Mouse (Mus musculus) 3134 (cell line): ENCODE measurements at regions not wholly inside any gene's neighbourhood (a gene's known extent, or its start where the extent isn't known, plus 50 kb on each side); places are given as distances from the start of the nearest gene placed in this dataset.

Experiments
- DNase-seq: peaks from one replicate; pipeline ENCODE4 v3.0.0-alpha.2; 2011; ENCODE audit warnings: low spot score; ENCODE audit not compliant: insufficient read length; ENCODE audit errors: extremely low read depth

DNA sequence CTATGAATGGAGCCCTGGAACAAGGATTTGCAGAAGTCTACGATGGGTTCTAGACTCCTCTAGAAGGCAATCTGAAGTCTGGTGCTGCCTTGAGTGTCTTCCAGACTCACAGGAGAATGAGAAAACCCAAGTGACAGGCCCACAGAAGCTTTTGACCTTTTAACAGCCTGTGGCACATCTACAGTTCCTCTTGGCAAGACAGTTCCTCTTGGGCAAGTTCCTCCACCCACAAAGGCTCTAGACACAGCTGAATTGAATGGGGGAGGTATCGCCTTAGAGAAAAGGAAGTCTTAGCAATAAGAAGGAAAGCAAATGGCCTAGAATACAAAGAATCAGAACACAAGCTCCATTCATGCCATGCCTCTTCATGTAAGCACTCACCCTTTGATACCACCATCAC, 1402.3 kb upstream of the Lrrc6 start:
- no peak for DNase-seq

DNA sequence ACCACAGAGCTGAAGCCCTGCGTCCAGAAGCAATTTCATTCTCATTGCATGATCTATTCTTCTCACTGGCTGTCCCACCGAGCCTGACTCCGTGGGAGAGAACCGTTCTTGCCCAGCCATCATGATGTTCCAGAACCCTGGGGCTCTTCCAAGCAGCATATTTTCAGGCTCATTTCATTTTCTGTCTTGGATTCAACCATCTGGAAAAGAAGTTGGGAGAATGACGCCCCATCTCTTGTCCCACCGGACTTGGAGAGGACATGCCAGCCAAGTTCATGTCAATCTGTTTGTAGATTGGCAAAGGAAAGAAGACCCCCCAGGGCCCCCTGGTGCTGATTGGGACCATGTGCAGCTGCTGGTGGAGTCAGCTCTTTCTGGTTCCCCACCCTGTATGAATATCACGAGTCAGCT, 1400.5 kb upstream of the Lrrc6 start:
- DNase-seq: no peak

DNA sequence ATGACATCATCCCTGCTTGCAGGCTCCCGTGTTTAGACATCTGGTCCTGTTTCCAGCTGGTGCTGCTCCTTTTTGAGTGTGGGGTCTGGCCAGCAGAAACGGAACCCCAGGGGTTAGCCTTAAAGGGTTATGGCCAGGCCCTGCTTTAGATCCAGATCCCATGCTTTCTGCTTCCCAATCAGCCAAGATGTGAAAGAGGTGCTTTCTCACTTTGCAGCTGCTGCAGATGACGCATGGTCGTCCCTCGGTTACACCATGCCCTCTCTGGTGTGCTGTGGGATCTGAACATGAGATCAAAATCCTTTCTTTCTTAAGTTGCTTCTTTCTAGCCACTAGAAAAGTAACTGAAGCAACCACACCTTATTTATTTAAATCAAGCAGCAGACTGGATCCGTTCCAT, 1399.1 kb upstream of the Lrrc6 start:
- no peak for DNase-seq

DNA sequence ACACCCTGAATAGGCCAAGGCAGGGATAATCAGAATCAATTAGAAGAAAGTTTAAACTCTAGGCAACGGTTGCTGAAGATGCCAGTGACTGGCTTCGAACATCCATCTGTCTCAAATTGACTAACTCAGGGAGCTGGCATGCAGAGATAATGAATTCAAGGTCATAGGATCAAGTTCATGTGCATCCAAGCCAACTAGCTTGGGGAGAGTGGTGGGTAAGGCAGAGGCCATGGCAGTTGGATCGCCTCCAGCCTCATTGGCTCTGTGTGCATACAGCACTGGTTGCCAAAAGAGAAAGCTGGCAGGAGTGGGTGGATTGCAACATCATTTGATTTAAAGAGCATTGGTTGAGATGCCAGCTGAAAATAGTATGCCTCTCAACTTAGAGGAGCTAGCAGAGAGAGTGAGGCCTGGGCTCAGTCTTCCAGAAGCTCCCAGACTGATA, 1398.3 kb upstream of the Lrrc6 start:
- peak; percentile 4 for DNase-seq

DNA sequence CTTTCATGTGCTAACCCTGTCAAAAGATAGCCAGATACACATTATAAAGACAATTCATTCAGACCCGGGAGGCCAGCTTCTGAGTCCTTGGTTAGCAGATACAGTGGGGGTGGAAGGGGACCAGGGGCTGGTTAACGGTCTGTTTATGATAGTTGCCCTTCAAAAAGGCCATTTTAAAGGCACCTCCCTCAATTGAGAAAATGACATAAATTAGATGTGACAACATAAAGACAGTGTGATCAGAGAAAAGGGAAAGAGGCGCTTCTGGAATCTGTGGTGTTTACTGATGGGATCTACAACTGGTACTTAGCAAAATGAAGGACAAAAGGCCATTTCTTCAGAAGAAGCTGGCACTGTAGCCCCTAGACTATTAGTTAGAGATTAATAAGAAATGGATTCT, 1391.4 kb upstream of the Lrrc6 start:
- no peak for DNase-seq

DNA sequence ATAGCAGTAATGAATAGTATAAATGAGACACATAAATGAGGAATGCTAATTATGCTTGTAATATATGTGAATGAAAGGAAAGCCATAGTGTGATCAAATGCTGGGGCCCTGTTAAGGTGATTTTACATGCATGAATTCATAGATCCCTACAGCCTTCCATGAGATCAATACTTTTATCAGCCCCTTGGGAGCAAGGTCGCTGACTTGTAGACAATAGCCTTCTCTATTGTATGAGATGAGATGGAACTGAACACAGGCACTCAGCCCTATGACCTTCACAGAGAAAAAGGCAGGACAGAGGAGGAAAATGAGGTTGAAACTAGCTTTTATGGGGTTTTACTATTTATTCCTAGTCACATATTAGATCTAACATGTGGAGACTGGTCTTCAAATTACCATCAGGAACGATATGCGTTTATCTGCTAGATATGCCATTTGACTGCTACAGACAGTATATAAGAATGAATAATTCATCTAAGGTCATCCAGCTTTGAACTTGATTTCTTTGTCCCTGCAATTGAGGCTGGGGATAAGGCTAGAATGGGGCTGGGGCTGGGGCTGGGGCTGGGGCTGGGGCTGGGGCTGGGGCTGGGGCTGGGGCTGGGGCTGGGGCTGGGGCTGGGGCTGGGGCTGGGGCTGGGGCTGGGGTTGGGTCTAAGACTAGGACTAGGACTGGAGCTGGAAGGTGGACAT, 1390.0 kb upstream of the Lrrc6 start:
- no peak for DNase-seq

DNA sequence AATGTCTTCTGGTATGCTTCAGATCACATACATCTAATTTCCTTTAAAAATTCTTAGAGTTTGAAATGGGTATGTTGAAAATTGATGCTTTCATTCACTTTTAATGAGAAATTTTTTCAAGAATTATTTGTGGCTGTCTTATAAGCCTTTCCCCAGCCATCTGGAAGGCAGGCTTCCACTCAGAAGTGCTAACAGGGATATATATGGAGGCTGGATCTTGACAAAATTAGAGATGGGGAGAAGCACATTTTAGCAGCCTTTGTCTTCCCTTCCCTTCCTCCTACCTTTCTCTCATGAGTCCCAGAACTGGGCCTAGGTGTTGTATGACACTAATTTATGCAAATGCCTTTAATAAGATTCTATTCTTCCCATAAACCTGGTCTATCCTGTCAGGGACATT, 1387.8 kb upstream of the Lrrc6 start:
- DNase-seq: no peak

DNA sequence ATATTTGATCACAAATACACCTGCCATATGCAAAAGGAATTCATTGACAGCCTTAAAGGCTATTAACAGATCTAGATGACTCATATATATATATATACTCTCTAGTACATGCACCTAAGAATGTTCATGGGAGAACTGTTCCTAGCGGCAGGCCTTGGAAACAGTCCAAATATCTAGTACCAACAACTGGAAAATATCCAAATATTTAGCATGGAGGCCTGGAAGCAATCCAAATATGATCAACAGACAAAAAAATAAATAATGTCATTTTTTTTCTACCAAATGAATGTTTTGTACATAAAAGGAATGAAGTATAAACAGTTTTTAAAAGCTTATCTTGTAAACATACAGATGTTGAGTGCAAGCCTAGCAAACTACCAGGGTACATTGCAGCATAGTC, 1354.6 kb upstream of the Lrrc6 start:
- no peak for DNase-seq

DNA sequence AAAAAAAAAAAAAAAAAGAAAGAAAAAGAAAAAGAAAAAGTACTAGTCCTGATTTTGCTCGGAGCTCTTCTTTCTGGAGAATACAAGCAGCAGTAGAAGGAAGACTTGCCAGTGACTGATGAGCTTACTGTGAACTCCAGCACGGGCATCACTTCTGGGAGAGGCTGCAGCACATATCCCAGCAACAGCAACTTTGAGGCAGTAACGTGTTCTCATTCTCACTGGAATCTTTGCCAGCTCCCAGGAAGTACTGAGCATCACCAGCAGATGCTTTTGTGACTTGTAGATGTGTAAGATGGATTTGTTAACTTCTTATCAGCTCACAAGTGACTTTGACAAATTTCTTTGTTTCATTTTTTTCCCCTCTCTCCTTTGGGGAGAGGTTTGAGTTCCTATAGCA, 1349.4 kb upstream of the Lrrc6 start:
- no peak for DNase-seq

DNA sequence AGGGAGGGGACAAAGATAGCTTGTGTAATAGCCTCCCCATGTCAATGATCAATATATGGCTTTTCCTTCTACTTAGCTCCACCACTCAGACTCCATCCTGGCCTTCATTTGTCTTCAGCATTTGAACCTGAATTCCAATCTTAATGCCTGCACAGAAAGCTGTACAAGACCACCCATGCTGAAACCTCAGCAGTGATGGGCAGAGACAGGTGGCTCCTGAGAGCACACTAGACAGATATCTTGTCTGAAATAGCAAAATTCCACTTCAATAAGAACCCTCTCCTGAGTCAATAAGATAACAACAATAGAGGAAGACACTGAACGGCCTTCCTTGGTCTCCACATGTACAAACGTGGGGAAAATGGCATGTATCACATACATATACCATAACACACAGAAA, 1345.0 kb upstream of the Lrrc6 start:
- no peak for DNase-seq

DNA sequence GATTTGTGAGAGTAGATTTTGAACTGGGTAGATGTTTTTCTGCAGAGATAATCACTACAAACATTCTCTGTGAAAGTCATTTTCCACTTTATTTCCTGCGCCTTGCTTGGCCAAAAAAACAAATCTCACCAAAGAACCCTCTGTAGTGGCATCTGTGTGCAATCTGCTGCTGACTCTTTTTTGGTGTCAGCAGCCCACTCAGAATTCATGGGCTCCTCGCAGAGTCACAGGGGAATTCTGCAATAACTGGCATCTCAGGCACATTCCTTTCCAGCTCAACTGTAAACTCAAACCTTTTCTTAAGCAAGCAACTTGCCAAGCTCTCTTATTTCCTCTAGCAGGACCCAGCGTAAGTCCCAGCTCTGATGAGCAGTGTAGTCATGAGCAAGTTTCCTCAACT, 1340.0 kb upstream of the Lrrc6 start:
- DNase-seq: no peak

DNA sequence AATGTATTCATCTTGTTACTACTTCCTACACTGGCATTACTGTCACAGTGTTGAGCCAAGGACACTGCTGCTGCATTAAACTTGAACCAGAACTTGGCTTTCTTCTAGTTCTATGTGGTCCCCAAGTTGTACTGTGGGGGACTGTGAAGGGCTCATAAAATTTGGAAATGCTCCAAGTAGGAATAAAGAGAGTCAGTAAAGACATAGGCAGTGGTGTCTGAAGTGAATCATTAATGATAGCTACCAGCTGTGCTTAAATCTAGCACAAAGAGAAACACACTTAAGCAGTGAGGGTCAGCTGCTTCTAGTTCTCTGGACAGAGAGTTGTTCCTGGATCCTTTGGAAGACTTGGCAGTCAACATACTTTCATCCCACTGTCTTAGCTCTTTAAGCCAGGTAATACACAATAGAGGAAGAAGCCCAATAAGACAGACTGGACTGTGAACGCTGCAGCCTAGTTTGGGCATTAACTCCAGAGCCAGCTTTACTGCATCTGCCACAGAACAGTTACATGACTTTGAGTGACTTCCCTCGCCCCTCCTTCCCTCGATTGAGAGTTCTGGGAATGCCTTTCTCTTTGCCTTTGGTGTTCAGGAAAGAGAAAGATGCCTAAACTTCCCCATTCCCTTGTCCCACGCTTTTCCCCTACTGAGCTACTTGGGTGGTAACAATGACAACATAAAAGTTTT, 1325.2 kb upstream of the Lrrc6 start:
- DNase-seq: no peak

DNA sequence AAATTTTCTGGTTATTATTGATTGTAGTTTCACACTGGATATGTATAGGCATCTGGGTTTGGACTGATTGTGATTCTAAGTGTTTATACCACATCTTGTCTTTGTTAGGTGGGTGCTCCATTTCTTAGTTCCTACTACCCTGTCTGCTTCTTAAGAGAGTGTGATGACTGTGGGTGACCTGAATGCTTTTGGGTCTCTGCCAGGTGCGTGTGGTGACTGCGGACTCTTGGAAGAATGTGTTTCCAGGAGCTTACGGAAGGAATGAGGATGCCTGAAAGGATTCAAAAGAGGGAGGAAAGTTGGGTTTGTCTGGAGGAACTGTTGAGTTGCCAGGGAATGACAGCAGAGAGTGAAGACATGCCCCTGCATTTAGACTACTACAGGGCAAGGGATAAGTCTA, 1322.5 kb upstream of the Lrrc6 start:
- DNase-seq: peak; percentile 2

DNA sequence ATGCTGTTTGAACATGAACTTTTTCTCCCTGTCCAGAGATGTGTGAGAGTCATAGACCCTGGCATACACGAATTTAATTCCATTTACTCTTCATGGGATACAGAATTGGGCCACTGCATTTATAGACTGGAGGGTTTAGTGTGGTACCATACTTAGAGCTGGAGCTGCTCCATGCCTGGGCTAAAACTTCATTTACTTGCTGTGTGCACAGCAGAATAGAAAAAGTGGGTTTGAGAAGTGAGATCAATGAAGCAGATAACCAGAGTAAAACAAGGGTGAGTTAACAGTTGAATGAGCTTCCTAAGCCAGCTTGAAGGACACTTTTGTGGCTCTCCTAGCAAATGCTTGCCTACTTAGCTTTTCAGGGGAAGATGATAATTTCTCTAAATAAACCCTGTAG, 1299.2 kb upstream of the Lrrc6 start:
- no peak for DNase-seq

DNA sequence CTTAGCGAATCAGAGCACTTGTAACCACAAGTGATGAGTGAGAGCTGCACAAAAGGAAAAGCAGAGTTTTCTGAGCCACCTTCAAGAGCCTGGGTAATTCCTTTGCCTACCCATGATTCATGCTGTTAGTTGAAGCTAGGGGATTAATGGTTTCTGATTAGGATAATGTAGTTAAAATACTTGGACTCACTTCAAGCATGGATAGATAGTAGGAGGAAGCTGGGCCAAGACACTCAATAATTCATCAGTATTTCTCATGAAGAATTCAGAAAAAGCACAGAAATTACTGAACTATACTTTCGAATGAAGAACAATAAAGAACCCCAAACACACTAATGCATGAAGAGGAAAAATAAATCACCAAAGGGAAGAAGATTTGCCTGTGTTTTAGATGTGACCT, 1294.9 kb upstream of the Lrrc6 start:
- DNase-seq: no peak

DNA sequence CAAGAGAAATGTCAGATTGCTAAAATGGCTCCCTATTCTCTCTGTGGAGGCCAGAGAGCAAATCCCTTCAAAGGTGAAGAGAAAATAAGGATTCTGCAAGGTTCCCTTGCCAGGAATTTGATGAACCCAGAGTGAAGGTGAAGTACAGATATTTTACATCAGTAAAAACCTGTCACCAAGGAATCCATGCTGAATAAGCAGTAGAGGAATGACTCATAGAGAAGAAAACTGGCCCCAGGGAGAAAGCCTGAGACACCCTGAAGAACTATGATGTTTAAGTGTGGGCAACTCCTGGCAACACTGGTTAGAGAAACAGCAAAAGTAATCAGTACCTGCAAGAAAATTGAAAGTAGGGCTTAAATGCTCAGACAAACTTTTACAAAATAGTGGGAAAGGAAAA, 1292.1 kb upstream of the Lrrc6 start:
- no peak for DNase-seq

DNA sequence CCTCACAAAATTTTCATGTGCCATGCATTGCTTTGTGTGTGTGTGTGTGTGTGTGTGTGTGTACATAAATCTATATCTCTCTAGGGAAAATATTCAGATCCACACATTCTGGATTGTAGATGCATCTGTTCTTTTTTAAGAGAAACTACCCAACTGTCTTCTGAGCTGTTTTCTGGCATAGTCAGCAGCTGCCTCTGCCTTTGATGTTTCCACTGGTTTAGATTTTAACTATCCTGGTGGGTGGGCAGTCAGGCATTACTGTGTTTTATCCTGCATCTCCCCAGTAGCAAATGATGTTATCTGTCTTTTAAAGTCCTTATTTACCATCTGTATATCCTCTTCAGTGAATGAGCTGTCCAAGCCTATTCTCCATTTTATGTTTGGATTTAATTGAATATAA, 1287.9 kb upstream of the Lrrc6 start:
- DNase-seq: no peak

DNA sequence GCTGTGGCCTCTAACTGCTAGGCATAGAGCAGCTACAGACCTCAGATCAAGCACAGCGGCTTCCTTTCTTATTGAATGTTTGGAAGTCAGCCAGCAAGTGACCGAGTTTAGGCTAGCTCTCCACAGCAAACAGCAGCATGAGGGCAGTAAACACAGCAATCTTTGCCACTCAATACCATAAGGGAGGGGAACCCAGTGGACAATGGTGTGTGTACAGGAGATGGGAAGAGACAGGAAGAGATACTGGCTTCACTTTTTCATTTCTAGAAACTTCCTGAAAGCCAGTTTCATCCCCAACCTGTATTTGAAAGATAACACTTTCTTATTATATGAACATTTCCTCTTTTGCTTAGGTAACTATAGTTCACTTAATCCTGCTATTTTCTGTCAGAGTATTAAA, 1284.9 kb upstream of the Lrrc6 start:
- DNase-seq: no peak

DNA sequence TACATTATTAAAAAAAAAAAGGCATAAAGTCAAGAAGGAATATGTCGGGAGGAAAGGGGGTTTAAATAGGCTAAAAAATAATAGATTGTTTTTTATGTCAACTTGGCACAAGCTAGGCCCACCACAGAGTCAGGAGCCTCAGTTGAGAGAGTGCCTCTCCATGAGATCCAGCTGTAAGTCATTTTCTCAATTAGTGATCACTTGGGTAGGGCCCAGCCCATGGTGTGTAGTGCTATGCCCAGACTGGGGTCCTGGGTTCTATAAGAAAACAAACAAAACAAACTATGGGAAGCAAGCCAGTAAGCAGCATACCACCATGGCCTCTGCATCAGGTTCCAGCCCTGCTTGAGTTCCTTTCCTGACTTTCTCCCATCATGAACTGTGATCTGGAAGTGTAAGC, 1283.0 kb upstream of the Lrrc6 start:
- DNase-seq: no peak

DNA sequence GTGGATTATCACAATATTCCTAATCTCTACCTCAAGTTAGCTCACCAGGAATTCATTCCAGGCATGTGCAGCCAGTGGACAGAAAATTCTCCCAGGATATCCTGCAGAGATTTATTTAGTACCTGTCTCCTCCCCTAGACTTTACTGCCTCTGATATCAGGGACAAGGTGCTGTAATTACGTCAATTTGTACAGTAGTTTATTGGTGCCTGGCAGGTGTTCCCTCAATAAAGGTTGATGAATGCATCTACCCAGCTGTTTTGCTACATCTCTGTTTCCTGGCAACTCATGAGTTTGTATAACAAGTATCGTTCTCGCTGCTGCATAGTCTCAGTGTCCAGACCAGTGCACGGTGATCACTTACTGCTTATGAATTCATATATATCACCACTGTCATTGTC, 1281.8 kb upstream of the Lrrc6 start:
- DNase-seq: no peak

DNA sequence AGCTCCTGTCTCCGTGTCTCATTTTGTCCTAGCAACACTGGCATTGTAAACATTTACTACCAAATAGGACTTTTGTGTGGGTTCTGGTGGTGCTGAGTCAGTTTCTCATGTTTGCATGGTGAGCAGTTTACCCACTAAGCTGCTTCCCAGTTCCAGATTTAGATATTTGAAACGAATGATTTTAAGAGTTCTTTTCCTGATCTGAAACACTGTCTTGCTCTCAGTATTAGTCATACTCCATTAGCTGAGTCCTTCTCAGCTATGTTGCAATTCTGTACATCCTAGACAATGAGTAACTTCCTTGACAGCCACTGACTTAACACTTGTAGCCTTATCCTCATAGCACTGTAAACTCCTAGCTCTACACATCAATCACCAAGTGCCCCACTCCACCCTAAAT, 1280.1 kb upstream of the Lrrc6 start:
- DNase-seq: peak; percentile 40

DNA sequence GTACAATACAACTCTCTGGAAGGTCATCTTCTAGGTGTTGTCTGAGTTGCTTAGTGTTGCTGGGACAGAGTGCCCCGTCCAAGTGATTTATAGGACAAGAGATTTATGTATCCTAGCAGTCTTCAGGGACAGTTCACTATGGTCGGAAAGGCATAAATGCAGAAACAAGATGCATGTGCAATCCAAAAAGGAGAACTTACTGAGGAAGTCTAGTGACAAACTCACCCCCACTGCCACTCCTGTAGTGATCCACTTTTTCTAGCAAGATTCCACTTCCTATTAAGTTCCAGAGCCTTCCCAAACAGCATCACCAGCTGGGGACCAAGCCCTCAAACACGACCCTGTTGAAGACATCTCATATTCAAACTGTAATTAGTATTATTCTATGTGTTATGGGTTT, 1266.9 kb upstream of the Lrrc6 start:
- DNase-seq: no peak

DNA sequence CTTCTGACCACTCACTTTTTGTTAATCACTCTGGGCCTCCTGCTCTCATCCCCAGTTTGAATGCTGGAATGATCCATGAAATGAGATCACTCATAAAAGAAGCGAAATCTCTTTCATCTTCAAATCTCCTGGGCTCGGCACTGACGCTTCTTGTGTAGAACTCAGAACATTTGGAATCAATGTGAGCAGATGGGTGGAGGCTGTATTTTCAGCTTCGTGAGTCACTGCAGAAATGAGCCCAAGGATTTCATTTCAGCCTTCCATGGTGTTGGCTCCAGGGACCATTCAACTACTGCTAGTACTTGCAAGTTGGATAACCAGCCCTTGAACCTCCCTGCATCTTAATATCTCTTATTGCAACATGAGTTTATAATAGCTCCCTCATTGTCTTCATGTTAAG, 1258.5 kb upstream of the Lrrc6 start:
- no peak for DNase-seq
